Mouse (Mus musculus): Measurements from ENCODE around the gene Mbd6. TPM values are rescaled to one million over a fixed set of nuclear protein-coding genes. Genes with fewer than 3 reads are reported as not detected.

The Mbd6 gene
- polyA plus RNA-seq, 1 experiment from 2014 or later = 12.6 TPM

- Histone ChIP-seq H3K9me3 (replicated peaks; ENCODE audit: control insufficient read depth, low read length, poor library complexity, severe bottlenecking) (no peaks in the 10 kb centered on the region), H3K9ac (ENCODE audit: low read depth, low read length) (0 out of 2 replicates have a peak overlapping the region, but pooled peaks have one; percentile 0), H3K27ac (ENCODE audit: low read length) (no peak overlapping the region), H3K27me3 (ENCODE audit: control insufficient read depth, insufficient read depth, low read depth, low read length) (peaks cover 61% of the 10 kb centered on the region), H3K4me1 (ENCODE audit: control insufficient read depth, insufficient read depth, low read length) (peaks cover 7% of the 10 kb centered on the region), H3K4me2 (ENCODE audit: low read length) (peak overlapping the region; percentile 62), H3K36me3 (ENCODE audit: control insufficient read depth, insufficient read depth, low read length) (no peaks in the 10 kb centered on the region), H3K4me3 (ENCODE audit: low read depth, low read length) (peak overlapping the region; percentile 32)
- ATAC-seq = no peak
- 6% methylated on average over 29 of the region's 29 CpGs for WGBS
Measured at GRCm38 (mm10) chr10:127326828-127327227, 38.0 kb upstream of the Mbd6 start.

GRCm38 (mm10) chr10:127326017-127326801 lies 37.4 kb upstream of the Mbd6 start:
- peaks cover 61% of the 10 kb centered on the region for H3K27me3 ChIP-seq (ENCODE audit: control insufficient read depth, insufficient read depth, low read depth, low read length)
- peak overlapping the region; percentile 62 for H3K4me2 ChIP-seq (ENCODE audit: low read length)
- no peak overlapping the region for H3K27ac ChIP-seq (ENCODE audit: low read length)
- H3K36me3 ChIP-seq (ENCODE audit: control insufficient read depth, insufficient read depth, low read length) = no peaks in the 10 kb centered on the region
- peaks cover 7% of the 10 kb centered on the region for H3K4me1 ChIP-seq (ENCODE audit: control insufficient read depth, insufficient read depth, low read length)
- whole genome bisulfite sequencing = under 1% methylated on average over 54 of the region's 54 CpGs
- H3K4me3 ChIP-seq (ENCODE audit: low read depth, low read length) = peak overlapping the region; percentile 32
- peak overlapping the region; percentile 0 for H3K9ac ChIP-seq (ENCODE audit: low read depth, low read length)
- no peaks in the 10 kb centered on the region for H3K9me3 ChIP-seq (replicated peaks; ENCODE audit: control insufficient read depth, low read length, poor library complexity, severe bottlenecking)
- ATAC-seq = no peak

- Histone ChIP-seq H3K4me3 (ENCODE audit: low read depth, low read length) (no peak overlapping the region), H3K4me2 (ENCODE audit: low read length) (peak overlapping the region; percentile 62; the same call in 1 of the 2 replicates)
- 36% methylated on average over 14 of the region's 14 CpGs for WGBS
Measured at GRCm38 (mm10) chr10:127325454-127326016, 36.7 kb upstream of the Mbd6 start.

GRCm38 (mm10) chr10:127324495-127324894 lies 35.7 kb upstream of the Mbd6 start:
- WGBS = 16% methylated on average over 6 of the region's 7 CpGs
- Histone ChIP-seq H3K9ac (ENCODE audit: low read depth, low read length) (no peak overlapping the region), H3K4me3 (ENCODE audit: low read depth, low read length) (no peak overlapping the region), H3K9me3 (replicated peaks; ENCODE audit: control insufficient read depth, low read length, poor library complexity, severe bottlenecking) (no peaks in the 10 kb centered on the region), H3K36me3 (ENCODE audit: control insufficient read depth, insufficient read depth, low read length) (no peaks in the 10 kb centered on the region), H3K4me1 (ENCODE audit: control insufficient read depth, insufficient read depth, low read length) (peaks cover 7% of the 10 kb centered on the region), H3K4me2 (ENCODE audit: low read length) (no peak overlapping the region), H3K27ac (ENCODE audit: low read length) (no peak overlapping the region), H3K27me3 (ENCODE audit: control insufficient read depth, insufficient read depth, low read depth, low read length) (peaks cover 58% of the 10 kb centered on the region)
- ATAC-seq = no peak

More at GRCm38 (mm10) chr10:127325454-127326016, 36.7 kb upstream of the Mbd6 start:
- H3K27ac ChIP-seq (ENCODE audit: low read length) = no peak overlapping the region
- no peaks in the 10 kb centered on the region for H3K9me3 ChIP-seq (replicated peaks; ENCODE audit: control insufficient read depth, low read length, poor library complexity, severe bottlenecking)
- no peaks in the 10 kb centered on the region for H3K36me3 ChIP-seq (ENCODE audit: control insufficient read depth, insufficient read depth, low read length)
- H3K27me3 ChIP-seq (ENCODE audit: control insufficient read depth, insufficient read depth, low read depth, low read length) = peaks cover 61% of the 10 kb centered on the region
- no peak for ATAC-seq
- peaks cover 7% of the 10 kb centered on the region for H3K4me1 ChIP-seq (ENCODE audit: control insufficient read depth, insufficient read depth, low read length)
- no peak overlapping the region for H3K9ac ChIP-seq (ENCODE audit: low read depth, low read length)

GRCm38 (mm10) chr10:127323131-127323855 lies 34.5 kb upstream of the Mbd6 start:
- H3K4me2 ChIP-seq (ENCODE audit: low read length) = no peak overlapping the region
- no peaks in the 10 kb centered on the region for H3K36me3 ChIP-seq (ENCODE audit: control insufficient read depth, insufficient read depth, low read length)
- peaks cover 7% of the 10 kb centered on the region for H3K4me1 ChIP-seq (ENCODE audit: control insufficient read depth, insufficient read depth, low read length)
- H3K27ac ChIP-seq (ENCODE audit: low read length) = no peak overlapping the region
- H3K4me3 ChIP-seq (ENCODE audit: low read depth, low read length) = no peak overlapping the region
- no peaks in the 10 kb centered on the region for H3K9me3 ChIP-seq (replicated peaks; ENCODE audit: control insufficient read depth, low read length, poor library complexity, severe bottlenecking)
- H3K9ac ChIP-seq (ENCODE audit: low read depth, low read length) = no peak overlapping the region
- 77% methylated on average over 15 of the region's 17 CpGs for WGBS
- ATAC-seq = no peak
- H3K27me3 ChIP-seq (ENCODE audit: control insufficient read depth, insufficient read depth, low read depth, low read length) = peaks cover 47% of the 10 kb centered on the region

- peaks cover 41% of the 10 kb centered on the region for H3K27me3 ChIP-seq (ENCODE audit: control insufficient read depth, insufficient read depth, low read depth, low read length)
- H3K27ac ChIP-seq (ENCODE audit: low read length) = no peak overlapping the region
- peaks cover 7% of the 10 kb centered on the region for H3K4me1 ChIP-seq (ENCODE audit: control insufficient read depth, insufficient read depth, low read length)
- H3K36me3 ChIP-seq (ENCODE audit: control insufficient read depth, insufficient read depth, low read length) = no peaks in the 10 kb centered on the region
- H3K9me3 ChIP-seq (replicated peaks; ENCODE audit: control insufficient read depth, low read length, poor library complexity, severe bottlenecking) = no peaks in the 10 kb centered on the region
- no peak for ATAC-seq
- H3K4me3 ChIP-seq (ENCODE audit: low read depth, low read length) = no peak overlapping the region
- no peak overlapping the region for H3K9ac ChIP-seq (ENCODE audit: low read depth, low read length)
- WGBS = 85% methylated on average over 4 of the region's 4 CpGs
- H3K4me2 ChIP-seq (ENCODE audit: low read length) = no peak overlapping the region
Measured at GRCm38 (mm10) chr10:127322669-127323068, 33.9 kb upstream of the Mbd6 start.

GRCm38 (mm10) chr10:127322178-127322577 lies 33.4 kb upstream of the Mbd6 start:
- Histone ChIP-seq H3K36me3 (ENCODE audit: control insufficient read depth, insufficient read depth, low read length) (no peaks in the 10 kb centered on the region), H3K27ac (ENCODE audit: low read length) (no peak overlapping the region), H3K27me3 (ENCODE audit: control insufficient read depth, insufficient read depth, low read depth, low read length) (peaks cover 38% of the 10 kb centered on the region), H3K9ac (ENCODE audit: low read depth, low read length) (no peak overlapping the region), H3K4me3 (ENCODE audit: low read depth, low read length) (no peak overlapping the region), H3K4me2 (ENCODE audit: low read length) (no peak overlapping the region), H3K9me3 (replicated peaks; ENCODE audit: control insufficient read depth, low read length, poor library complexity, severe bottlenecking) (no peaks in the 10 kb centered on the region), H3K4me1 (ENCODE audit: control insufficient read depth, insufficient read depth, low read length) (peaks cover 7% of the 10 kb centered on the region)
- no peak for ATAC-seq
- WGBS = 65% methylated on average over 13 of the region's 13 CpGs

- ATAC-seq = no peak
- no peak within 1 kb of the TSS for H3K27ac ChIP-seq (ENCODE audit: low read length)
- H3K9me3 ChIP-seq (replicated peaks; ENCODE audit: control insufficient read depth, low read length, poor library complexity, severe bottlenecking) = no peaks in the 10 kb centered on the region
- 71% methylated on average over 3 of the region's 3 CpGs for WGBS
- no peaks in the 10 kb centered on the region for H3K36me3 ChIP-seq (ENCODE audit: control insufficient read depth, insufficient read depth, low read length)
- no peak within 1 kb of the TSS for H3K4me2 ChIP-seq (ENCODE audit: low read length)
- H3K9ac ChIP-seq (ENCODE audit: low read depth, low read length) = no peak within 1 kb of the TSS
- H3K4me3 ChIP-seq (ENCODE audit: low read depth, low read length) = no peak within 1 kb of the TSS
- H3K27me3 ChIP-seq (ENCODE audit: control insufficient read depth, insufficient read depth, low read depth, low read length) = peaks cover 37% of the 10 kb centered on the region
- peaks cover 7% of the 10 kb centered on the region for H3K4me1 ChIP-seq (ENCODE audit: control insufficient read depth, insufficient read depth, low read length)
Measured at GRCm38 (mm10) chr10:127321621-127322020, 32.8 kb upstream of the Mbd6 start, which contains the start of gene Arhgap9. Arhgap9 (plus strand) TSS chr10:127321964.

Measured in midbrain, embryonic 16.5 days (tissue).